Mouse (Mus musculus) left cerebral cortex, adult 11 months (tissue): ENCODE results near the gene Sarnp.
A peak's percentile ranks its signal among the peaks of the same experiment; 100 is the strongest.

Experiments used
- DNase-seq: peaks from one replicate; pipeline ENCODE4 v3.0.0; 2022; ENCODE audit warnings: low spot score

Gene Sarnp

GRCm38 (mm10) chr10:128891296-128892094 lies 74.4 kb downstream of the Sarnp start, which contains the start of gene Gdf11:
TSS of gene Gdf11 (minus strand) at chr10:128891718.
- DNase-seq, result no peak

GRCm38 (mm10) chr10:128892246-128892645 lies 75.1 kb downstream of the Sarnp start:
- DNase-seq, result no peak

GRCm38 (mm10) chr10:128895437-128895836 lies 78.3 kb downstream of the Sarnp start:
- peak; percentile 73 for DNase-seq

GRCm38 (mm10) chr10:128895952-128896693 lies 79.0 kb downstream of the Sarnp start:
- DNase-seq, result no peak

- DNase-seq, result no peak
These were observed 79.7 kb downstream of the Sarnp start for GRCm38 (mm10) chr10:128896807-128897206.

- no peak for DNase-seq
These were observed 80.4 kb downstream of the Sarnp start for GRCm38 (mm10) chr10:128897501-128897900.

- no peak for DNase-seq
These were observed 82.8 kb downstream of the Sarnp start for GRCm38 (mm10) chr10:128899759-128900490.

GRCm38 (mm10) chr10:128900698-128901097 lies 83.6 kb downstream of the Sarnp start, which contains the start of gene Cd63:
TSS of gene Cd63 (plus strand) at chr10:128900989.
- no peak for DNase-seq

GRCm38 (mm10) chr10:128901409-128901808 lies 84.3 kb downstream of the Sarnp start:
- DNase-seq, result no peak

GRCm38 (mm10) chr10:128902409-128902988 lies 85.4 kb downstream of the Sarnp start:
- no peak for DNase-seq

GRCm38 (mm10) chr10:128904812-128905211 lies 87.7 kb downstream of the Sarnp start:
- DNase-seq, result no peak

GRCm38 (mm10) chr10:128908778-128909448 lies 91.8 kb downstream of the Sarnp start:
- DNase-seq, result no peak

GRCm38 (mm10) chr10:128909567-128910028 lies 92.5 kb downstream of the Sarnp start:
- peak; percentile 78 for DNase-seq

- no peak for DNase-seq
These were observed 93.1 kb downstream of the Sarnp start for GRCm38 (mm10) chr10:128910066-128910841.

- no peak for DNase-seq
These were observed 94.3 kb downstream of the Sarnp start for GRCm38 (mm10) chr10:128911430-128911829.

- no peak for DNase-seq
These were observed 95.1 kb downstream of the Sarnp start for GRCm38 (mm10) chr10:128912268-128912667.

- no peak for DNase-seq
These were observed 95.7 kb downstream of the Sarnp start for GRCm38 (mm10) chr10:128912791-128913190.

- peak; percentile 85 for DNase-seq
These were observed 96.1 kb downstream of the Sarnp start for GRCm38 (mm10) chr10:128913219-128913618.

- DNase-seq, result no peak
These were observed 96.6 kb downstream of the Sarnp start for GRCm38 (mm10) chr10:128913696-128914095.

- no peak for DNase-seq
These were observed 98.4 kb downstream of the Sarnp start for GRCm38 (mm10) chr10:128915550-128915949.
